ENCODE assay signal across 17 mouse cellular contexts in genomic region chr16:33171800-33172199, GRCm38 (mm10).
"Had no signal": no experiment of that assay in that cellular context is flagged by ENCODE, and none has a peak within 500 bp of the region (broad histone marks: within the 10 kb centered on the region; RNA-seq: fewer than 3 reads in every experiment).

No protein-coding gene starts in this region.

- H3K27me3 ChIP-seq: limb, embryonic 12.5 days; liver, embryonic 13.5 days; lung, embryonic 15.5 days; neural tube, embryonic 15.5 days had no signal

- H3K27ac ChIP-seq: kidney, postnatal 0 days; layer of hippocampus, adult 2 months; limb, embryonic 12.5 days; liver, embryonic 13.5 days; lung, embryonic 15.5 days; macrophage; neural tube, embryonic 15.5 days had no signal

- H3K9ac ChIP-seq: limb, embryonic 12.5 days; liver, embryonic 13.5 days; liver, postnatal 0 days; lung, embryonic 15.5 days; neural tube, embryonic 15.5 days had no signal

- H3K36me3 ChIP-seq: limb, embryonic 12.5 days; liver, embryonic 13.5 days; lung, embryonic 15.5 days; neural tube, embryonic 15.5 days had no signal

- H3K9me3 ChIP-seq: limb, embryonic 12.5 days; liver, embryonic 13.5 days; lung, embryonic 15.5 days; neural tube, embryonic 15.5 days had no signal

- H3K4me2 ChIP-seq: limb, embryonic 12.5 days; liver, embryonic 13.5 days; lung, embryonic 15.5 days; neural tube, embryonic 15.5 days had no signal

- DNase-seq: kidney, adult 8-10 months; kidney, postnatal 36 days; liver; liver, embryonic 13.5 days; liver, postnatal 0 days; lung, postnatal 14 days; right cerebral cortex, adult 18-20 months; right cerebral cortex, postnatal 25 days; thymus, postnatal 36 days had no signal

- H3K4me3 ChIP-seq: layer of hippocampus, adult 2 months; limb, embryonic 12.5 days; liver, embryonic 13.5 days; lung, embryonic 15.5 days; megakaryocyte, embryonic 14.5 days; myocyte; neural tube, embryonic 15.5 days had no signal

- H3K4me1 ChIP-seq: liver, embryonic 13.5 days; lung, embryonic 15.5 days; neural tube, embryonic 15.5 days had no signal
